Mouse (Mus musculus) right cerebral cortex, postnatal 25 days (tissue): Measurements from ENCODE around the gene Nr2e1.

ENCODE experiments used
- DNase-seq: peaks from one replicate; pipeline ENCODE4 v3.0.0; 2022

The Nr2e1 gene

GRCm38 (mm10) chr10:42587961-42588750 lies 4.7 kb upstream of the Nr2e1 start:
- no peak for DNase-seq

GRCm38 (mm10) chr10:42585596-42586305 lies 2.3 kb upstream of the Nr2e1 start:
- no peak for DNase-seq

GRCm38 (mm10) chr10:42585156-42585555 lies 1.7 kb upstream of the Nr2e1 start:
- no peak for DNase-seq

GRCm38 (mm10) chr10:42584436-42584983 lies 1.1 kb upstream of the Nr2e1 start:
- DNase-seq: peak; percentile 17

- peak; percentile 33 for DNase-seq
These were observed 537 bp upstream of the Nr2e1 start for GRCm38 (mm10) chr10:42583902-42584435.

GRCm38 (mm10) chr10:42582566-42583110 lies 794 bp downstream of the Nr2e1 start:
- no peak for DNase-seq

GRCm38 (mm10) chr10:42581694-42582565 lies 1.5 kb downstream of the Nr2e1 start:
- DNase-seq: peak; percentile 26

GRCm38 (mm10) chr10:42580951-42581277 lies 2.5 kb downstream of the Nr2e1 start:
- DNase-seq: no peak

GRCm38 (mm10) chr10:42580131-42580950 lies 3.1 kb downstream of the Nr2e1 start:
- DNase-seq: no peak

GRCm38 (mm10) chr10:42579475-42580130 lies 3.8 kb downstream of the Nr2e1 start:
- no peak for DNase-seq

- no peak for DNase-seq
These were observed 4.5 kb downstream of the Nr2e1 start for GRCm38 (mm10) chr10:42578698-42579474.

GRCm38 (mm10) chr10:42578281-42578675 lies 5.2 kb downstream of the Nr2e1 start:
- DNase-seq: no peak

GRCm38 (mm10) chr10:42577525-42578280 lies 5.7 kb downstream of the Nr2e1 start:
- no peak for DNase-seq

GRCm38 (mm10) chr10:42574639-42575038 lies 8.8 kb downstream of the Nr2e1 start:
- no peak for DNase-seq

GRCm38 (mm10) chr10:42572971-42573370 lies 10.5 kb downstream of the Nr2e1 start:
- no peak for DNase-seq

GRCm38 (mm10) chr10:42572567-42572966 lies 10.9 kb downstream of the Nr2e1 start:
- DNase-seq: no peak

- DNase-seq: no peak
These were observed 21.2 kb downstream of the Nr2e1 start for GRCm38 (mm10) chr10:42562272-42562671.

GRCm38 (mm10) chr10:42559581-42560200 lies 23.7 kb downstream of the Nr2e1 start:
- no peak for DNase-seq

GRCm38 (mm10) chr10:42546507-42546906 lies 36.9 kb downstream of the Nr2e1 start:
- DNase-seq: no peak
